Mouse (Mus musculus): ENCODE measurements around the gene Ramp3. TPM values are rescaled to one million over a fixed set of nuclear protein-coding genes. Genes with fewer than 3 reads are reported as not detected.

The Ramp3 gene
- polyA plus RNA-seq, 1 experiment: 4.2 TPM

- DNase-seq (ENCODE audit: low read depth, low spot score): no peak
- WGBS: 65% methylated on average over 2 of the region's 2 CpGs
These were observed 52.1 kb downstream of the Ramp3 start for GRCm38 (mm10) chr11:6710409-6710808.

- 89% methylated on average over 5 of the region's 5 CpGs for WGBS
- no peak for DNase-seq (ENCODE audit: low read depth, low spot score)
These were observed 62.4 kb downstream of the Ramp3 start for GRCm38 (mm10) chr11:6720746-6721145.

DNA sequence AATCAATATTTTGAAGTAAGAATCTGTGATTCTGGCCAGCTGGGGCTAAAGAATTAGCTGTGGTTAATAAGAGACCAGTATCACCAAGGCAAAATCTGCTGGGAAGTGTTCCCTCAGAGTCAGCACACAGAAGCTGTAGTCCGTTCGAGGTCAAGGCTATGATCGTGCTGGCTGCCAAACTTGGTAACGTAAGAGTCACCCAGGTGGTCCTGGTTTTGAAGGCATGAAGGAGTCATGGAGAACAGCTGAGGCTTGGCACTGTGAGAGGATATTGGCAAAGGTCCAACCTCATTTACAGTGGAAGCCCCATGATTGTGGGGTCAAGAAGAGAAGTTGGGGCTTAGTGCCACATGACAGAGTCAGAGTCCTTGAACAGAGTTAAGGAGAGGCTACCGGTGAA lies 68.6 kb downstream of the Ramp3 start:
- no peak for DNase-seq (ENCODE audit: low read depth, low spot score)
- 89% methylated on average over 5 of the region's 5 CpGs for WGBS

Other genes starting within 250 kb of the Ramp3 start
- gene Ppia, start 243.1 kb upstream of the Ramp3 start, polyA plus RNA-seq (2012; rRNA removed): 1,007 and 1,129 TPM in 2 replicates
- gene H2afv, start 214.1 kb upstream of the Ramp3 start, polyA plus RNA-seq (2012; rRNA removed): 117 and 133 TPM in 2 replicates
- 6.0 and 7.7 TPM in 2 replicates for gene Purb, start 182.6 kb upstream of the Ramp3 start, polyA plus RNA-seq (2012; rRNA removed)
- gene Myo1g, start 137.6 kb upstream of the Ramp3 start, polyA plus RNA-seq (2012; rRNA removed): 14.9 and 20.9 TPM in 2 replicates
- gene Ccm2, start 111.6 kb upstream of the Ramp3 start, polyA plus RNA-seq (2012; rRNA removed): 51.7 and 64.7 TPM in 2 replicates
- 3.4 and 5.6 TPM in 2 replicates for gene Nacad, start 52.5 kb upstream of the Ramp3 start, polyA plus RNA-seq (2012; rRNA removed)
- gene Tbrg4, start 32.5 kb upstream of the Ramp3 start, polyA plus RNA-seq (2012; rRNA removed): 110 and 137 TPM in 2 replicates
- not detected in 2 replicates for gene Wap, start 19.9 kb upstream of the Ramp3 start, polyA plus RNA-seq (2012; rRNA removed)
- not detected in 2 replicates for gene Gm11983, start 179.1 kb downstream of the Ramp3 start, polyA plus RNA-seq (2012; rRNA removed)

Measured in large intestine, adult 2 months (tissue).